Mouse (Mus musculus): ENCODE measurements around the gene Hist1h2ac.

DNA sequence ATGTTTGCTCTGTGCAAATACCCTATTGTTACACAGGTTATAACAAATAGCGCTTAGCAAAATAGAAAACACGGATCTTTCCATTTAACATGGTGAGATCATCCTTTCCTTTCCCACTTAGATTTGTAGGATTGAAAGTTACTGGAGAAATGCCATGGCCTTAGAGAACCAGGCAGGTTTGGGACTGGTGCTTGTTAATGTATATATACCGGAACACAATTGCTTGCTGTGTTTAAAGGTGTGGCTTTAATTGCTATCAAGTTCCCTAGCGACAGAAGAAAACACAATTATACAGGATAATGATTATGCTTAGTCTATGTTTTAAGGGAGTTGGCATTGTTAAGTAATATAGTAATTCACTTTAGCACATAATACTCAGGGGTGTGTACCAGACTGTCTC, 3.4 kb upstream of the Hist1h2ac start:
- TF ChIP-seq GATA1 (IDR thresholded peaks at IDR 0.05; ENCODE audit: borderline replicate concordance, low read length) (no peak), FLI1 (IDR thresholded peaks at IDR 0.05; ENCODE audit: low read length) (no peak)

Data from megakaryocyte, embryonic 14.5 days (primary cell).